Mouse (Mus musculus) heart, postnatal 0 days (tissue): ENCODE data around the gene Tgfbr2.

Experiments
- CTCF ChIP-seq: IDR thresholded peaks from 2 replicates; pipeline ENCODE4 v1.5.1; 2016; ENCODE audit warnings: antibody characterized with exemption, control low read depth, low read depth
- EP300 ChIP-seq: IDR thresholded peaks from 2 replicates; pipeline ENCODE4 v1.6.1; 2016; ENCODE audit warnings: antibody characterized with exemption, low read depth

GRCm38 (mm10) chr9:116150725-116151396, 24.3 kb downstream of the Tgfbr2 start:
- TF ChIP-seq CTCF = no peak
- TF ChIP-seq EP300 = no peak
